Mouse (Mus musculus) retina, postnatal 7 days (tissue): ENCODE results near the gene Cblb.

Source experiments
- DNase-seq: peaks from one replicate; pipeline ENCODE4 v3.0.0-alpha.2; 2012; ENCODE audit warnings: low read depth, low spot score

Gene Cblb

DNA sequence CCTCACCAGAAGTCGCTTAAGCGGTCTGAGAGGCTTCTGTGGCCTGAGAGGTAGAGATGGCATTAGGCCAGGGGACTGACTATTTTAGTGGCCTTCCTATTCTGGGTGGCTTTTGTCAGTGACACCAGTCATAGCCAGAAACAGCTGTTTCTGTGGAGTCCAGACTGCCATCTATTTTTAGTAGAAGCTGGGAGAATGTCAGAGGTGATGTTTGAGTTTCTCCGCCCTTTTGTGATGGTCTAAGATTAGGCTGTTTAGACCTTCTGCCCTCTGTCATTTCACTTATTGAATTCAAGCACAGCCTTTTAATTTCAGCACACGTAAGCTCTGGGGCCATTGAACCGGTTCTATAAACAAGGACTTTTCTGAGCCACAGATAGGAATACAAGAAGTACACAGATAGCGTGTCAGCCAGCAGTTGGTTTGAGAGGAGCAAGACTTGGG is 40.8 kb downstream of the Cblb start:
- DNase-seq, result no peak

DNA sequence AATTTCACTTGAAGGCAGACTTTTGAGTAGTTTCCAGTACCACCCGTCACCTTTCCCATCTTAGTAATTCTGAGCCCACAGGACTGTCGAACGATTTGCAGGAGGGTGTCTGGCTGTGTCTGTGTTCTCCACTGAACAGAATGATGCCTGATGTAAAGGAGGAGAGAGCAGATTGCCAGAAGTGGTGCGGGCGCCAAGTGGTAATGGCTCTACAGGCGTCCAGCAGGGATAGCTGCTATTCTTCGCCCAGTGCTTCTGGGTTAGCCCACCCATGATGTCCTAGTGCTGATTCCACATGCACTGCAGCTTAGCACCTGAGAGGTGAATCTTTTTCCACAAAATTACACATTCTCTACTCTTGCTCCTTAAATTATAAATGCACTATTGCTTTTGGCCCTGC is 45.6 kb downstream of the Cblb start:
- DNase-seq, result no peak

DNA sequence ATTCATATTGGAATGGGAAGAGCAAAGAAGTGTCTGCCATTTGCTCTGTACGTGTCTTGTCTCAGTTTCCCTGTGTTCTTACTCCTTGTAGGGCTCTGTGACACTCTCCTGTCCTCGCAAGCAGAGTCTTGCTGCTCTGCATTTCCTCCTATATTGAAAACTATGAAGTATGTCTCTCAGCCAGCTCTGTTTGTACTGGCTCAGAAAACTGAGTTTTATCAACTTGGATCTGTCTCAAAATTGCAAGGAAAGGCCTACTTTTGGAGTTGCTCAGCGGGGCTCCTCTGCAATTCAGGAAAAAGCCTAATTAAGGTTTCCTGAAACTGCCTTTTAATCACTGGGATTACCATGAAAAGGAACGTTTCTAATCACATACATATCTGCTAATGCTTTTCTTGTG is 46.9 kb downstream of the Cblb start:
- no peak for DNase-seq

DNA sequence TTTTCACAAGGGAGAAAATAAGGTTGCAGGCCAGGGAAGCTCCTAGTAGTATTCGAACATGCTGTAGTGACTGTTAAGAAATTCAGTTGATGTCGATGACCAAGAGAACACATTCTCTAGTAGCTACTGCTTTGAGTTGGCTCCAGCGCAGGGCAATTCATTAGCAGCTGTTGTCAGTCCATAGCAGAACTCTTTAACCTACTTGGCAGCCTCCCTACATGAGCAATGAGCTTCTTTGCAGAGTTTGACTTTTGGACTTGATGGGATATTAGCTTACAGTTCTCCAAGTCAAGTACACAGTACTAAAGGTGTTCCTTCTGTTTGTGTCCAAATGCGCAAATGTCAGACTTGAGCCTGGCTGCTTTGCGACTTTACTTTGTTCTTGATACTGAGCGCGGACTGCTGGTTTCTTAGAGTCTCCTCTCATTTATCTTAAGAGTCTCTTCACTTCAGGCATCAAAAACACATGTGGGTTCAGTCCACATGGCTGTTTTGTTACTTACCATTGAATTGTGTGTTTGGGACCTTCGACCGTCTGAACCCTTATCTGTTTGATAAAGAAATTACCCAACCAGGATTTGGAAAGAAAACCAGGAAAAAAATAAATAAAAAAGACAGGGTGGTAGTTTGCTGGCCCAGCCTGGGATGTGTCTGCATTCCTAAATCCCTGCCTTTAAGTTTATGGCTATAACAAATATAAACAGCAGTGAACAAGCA is 47.9 kb downstream of the Cblb start:
- DNase-seq, result no peak

DNA sequence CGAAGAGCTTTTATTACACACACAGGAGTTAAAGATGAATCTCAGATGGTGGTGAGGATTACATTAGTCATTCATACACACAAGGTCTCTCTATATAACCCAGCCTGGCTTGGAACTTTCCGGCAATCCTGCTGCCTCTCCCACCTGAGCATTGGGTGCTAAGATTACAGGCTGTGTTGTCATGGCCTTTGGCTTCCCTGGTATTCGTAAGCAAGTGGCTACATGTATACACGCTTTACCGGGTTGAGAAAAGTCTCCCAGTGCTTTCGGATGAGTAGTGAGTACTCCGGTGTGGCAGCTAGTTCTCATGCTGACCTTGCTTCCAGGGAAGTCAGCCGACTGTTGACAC is 48.4 kb downstream of the Cblb start:
- no peak for DNase-seq

DNA sequence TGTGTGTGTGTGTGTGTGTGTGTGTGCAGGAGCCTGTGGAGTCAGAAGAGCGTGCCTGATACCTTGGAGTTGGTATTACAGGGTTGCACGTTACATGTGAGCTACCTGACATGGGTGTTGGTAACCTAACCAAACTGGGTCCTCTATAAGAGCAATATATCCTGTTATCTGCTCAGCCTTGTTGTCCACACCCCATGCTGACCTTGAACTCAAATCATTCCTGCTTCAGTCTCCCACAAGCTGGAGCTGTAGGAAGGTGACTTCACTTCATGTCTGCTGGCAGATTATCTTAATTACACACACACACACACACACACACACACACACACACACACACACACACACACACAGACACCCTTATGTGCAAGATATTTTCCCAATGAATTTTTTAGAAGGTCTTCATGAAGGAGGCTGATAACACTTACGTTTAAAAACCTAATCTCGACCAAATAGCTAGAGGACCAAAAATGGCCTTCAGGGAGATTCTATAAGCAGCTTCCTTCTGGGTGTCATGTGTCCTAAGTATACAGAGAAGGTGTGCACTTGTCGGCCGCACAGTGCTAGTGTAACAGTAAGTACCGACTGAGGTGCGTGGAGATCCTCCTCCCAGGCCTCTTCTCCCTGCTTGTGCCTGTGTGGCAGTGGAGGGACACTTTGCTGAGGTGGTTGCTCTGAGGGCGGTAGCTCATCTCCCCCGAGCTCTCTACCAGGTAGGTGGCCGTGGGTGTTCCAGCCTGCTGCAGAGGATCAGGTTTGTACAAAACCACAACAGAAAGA is 49.8 kb downstream of the Cblb start:
- DNase-seq, result no peak

DNA sequence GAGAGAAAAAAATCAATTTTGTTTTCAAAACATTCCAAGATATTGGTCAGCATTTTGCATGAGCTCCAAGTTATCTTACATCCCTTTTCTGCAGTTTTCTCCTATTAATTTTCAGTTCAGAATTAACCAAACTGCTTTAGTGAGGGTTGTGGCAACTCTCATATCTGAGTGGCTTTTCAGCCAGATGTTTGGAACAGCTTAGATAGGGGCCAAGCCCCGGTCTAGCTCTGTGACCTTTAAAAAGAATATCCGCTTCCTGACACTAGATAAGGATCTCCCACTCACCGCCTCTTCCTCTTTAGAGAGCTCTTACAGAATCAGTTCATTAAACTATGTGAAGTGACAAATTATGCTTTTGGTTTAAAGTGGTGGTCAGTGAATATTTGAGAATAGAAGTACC is 50.7 kb downstream of the Cblb start:
- no peak for DNase-seq

DNA sequence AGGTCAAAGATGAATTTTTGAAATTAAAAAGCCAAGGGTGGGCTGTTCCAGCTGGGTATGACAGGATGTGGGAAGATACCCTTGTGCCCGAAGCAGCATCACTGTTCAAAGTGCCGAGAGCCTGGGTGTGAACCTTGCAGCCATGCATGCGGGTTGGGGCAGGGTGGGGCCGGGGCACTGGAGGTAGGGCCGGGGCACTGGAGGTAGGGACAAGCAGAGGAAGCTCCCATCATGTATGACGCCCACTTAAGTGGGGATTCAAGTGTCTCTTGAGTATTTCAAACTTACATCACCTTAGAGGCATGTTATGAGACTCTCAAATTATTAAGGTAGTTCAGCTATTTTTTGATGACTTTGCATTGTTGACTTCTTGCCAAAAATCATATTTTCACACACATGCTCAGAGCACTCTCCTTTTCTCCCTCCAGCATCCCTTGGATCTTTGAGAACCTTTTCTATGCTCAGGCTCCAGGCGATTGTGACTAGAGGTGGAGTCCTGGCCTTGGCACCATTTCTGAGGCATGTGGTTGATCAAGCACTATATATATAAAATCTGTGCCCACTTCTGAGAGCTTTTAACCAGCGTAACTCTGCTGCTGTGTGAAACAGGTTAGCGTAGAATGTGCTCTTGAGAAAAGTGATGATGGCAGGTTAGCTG is 55.9 kb downstream of the Cblb start:
- DNase-seq, result no peak

DNA sequence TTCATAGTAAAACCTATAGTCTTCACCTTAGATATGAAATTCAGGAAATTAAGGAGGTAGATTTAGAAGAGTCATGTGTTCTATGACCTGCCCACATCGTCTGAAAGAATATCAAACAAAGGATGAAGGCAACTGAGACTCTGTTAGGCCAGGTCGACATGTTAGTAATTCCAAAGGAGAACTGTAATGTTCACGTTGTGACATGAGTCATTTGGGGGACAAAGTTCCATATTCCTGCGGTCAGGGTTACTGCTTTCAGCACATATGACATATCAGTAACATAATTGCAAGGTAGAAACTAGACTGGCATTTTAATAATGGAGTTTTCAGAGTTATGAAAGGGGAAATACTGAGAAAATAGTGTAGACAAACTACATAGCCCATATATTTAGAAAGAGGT is 58.3 kb downstream of the Cblb start:
- DNase-seq, result no peak

DNA sequence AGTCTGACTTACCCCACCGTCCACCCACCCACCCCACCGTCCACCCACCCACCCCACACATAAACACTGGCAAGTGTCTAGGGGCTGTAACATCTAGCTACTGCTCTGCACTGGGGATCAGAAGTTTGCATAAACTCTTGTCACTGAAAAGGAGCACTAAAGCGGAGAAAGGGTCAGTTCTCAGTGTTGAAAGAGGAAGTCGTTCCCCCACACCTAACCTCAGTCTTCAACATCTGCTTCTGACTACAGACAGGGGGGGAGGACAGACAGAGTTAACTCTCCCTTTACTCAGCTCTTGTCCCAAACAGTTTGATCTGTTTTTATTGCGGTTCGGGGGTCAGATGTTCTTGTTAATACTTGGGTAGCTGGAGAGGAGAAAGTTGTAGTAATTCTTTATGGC is 59.9 kb downstream of the Cblb start:
- DNase-seq, result no peak

DNA sequence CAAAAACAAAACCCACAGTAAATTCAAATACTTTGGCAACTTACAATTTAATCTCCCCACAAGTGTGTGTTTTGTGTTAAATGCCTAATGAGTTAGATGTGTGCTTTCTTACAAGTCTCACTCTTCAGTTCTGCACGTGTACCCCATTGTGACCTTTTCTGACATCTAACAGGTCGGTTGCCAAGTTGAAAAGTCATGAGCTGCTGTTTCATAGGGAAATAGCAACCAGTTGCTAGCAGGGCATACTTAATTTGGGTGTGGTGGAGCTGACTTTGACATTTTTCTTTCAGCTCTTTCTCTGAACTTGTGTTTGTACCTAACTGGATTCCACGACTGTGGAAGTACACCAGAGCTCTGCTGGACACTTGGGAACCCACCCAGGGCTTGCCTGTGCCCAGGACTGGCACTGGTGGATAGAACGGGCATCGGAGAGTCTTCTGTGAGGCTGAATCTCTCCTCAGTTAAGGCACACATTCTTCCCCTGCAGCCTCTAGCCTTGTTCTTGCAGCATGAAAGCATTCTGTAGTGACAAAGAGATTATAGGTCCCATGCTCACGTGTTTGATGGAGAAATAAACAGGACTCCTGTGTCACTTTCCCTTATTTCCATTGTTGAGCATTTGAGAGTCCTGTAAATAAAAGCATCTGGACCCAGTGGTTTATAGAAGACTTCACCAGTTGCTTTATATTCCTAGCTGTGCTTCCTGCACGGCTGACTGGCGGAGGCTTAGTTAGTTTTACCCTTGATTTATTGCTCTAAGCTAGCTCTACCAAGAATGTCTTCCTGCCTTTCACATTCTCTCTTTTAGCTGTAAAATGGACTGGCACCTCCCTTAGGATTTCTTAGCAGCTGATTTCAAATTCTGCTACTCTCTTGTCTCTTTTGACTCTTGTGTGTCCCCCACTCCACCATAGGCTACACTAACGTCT is 62.6 kb downstream of the Cblb start:
- no peak for DNase-seq

DNA sequence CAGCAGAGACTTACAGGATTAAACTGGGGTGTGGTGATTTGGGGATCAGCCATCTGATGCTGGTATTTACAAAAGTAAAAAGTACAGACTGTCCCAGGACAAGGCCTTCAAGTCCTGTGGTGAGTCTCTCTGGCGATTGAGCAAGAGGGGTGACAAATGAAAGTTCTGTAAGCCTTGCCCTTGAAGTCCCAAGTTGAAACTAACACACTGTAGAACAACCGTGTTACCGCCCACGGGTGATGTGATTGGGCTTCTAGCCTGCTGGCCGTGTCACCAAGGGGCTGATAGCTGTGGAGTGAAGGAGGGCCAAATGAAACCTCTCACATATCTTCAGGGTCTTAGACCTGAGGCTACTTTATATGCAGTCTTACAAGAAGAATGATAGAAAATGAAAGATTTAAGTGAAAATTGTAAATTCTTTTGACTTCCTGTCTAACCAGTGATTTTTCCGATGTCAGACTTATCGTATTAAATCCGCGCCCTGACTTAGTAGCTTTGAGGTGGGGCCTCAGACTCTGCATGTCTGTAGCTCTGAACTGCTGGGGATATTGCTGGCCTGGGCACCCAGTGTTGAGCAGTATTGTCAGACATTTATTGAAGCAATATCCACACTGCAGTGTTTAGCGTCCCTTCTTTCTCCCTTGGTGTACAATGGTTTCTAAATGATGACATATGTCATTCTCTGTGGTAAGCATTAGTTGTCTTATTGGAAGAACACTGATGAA is 63.9 kb downstream of the Cblb start:
- no peak for DNase-seq

DNA sequence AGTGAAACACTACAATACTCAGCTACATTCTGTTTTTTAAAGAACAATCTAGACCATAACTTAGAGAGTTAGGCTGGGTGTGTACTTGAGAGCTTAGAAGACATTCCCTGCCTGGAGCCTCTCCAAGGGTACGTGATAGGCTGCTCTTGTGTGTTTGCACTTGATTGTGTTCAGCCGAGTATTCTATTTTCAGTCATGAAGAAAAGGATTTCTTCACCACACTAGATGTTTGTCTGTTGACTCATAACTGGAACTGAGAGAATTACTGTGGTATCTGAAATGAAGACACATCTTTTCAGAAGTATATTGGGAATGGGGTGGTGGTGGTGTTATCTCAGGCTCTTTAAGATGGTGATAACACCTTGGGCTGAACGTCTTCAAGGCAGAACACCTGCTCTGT is 64.6 kb downstream of the Cblb start:
- no peak for DNase-seq

DNA sequence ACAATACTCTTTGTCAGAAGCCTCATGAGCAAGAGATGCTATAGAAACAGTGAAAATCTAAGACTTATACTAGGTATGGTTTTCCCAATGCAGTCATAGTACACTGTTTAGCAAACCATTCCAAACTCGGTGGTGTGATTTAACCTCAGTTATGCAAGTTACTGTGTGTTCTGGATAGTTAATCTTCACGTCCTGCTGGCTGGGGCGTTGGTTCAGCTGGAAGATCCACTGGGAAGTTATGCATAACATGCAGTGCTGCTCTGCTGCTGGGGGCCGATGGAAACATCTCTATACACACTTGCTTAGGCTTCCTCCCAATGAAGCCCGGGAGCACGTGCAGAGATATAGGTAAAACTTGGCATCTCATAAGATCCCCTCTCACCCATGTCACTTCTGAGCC is 69.4 kb downstream of the Cblb start:
- no peak for DNase-seq

DNA sequence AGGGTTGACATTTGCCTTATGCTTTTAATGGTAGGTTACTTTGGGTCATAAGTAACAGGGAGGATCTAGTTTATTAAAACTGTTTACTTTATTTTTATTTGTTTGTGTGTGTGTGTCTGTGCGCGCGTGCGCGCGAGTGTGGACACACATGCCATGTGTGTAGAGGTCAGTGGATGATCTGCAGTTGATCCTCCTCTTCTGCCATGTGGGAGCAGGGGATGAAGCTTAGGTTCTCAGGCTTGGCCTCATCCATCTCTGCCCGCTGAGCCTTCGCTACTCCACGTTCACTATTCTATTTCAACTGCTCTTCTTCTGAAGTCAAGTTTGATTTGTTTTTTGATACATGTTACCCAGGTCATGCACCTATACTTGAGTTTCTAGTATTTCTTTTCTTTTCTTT is 73.6 kb downstream of the Cblb start:
- DNase-seq, result no peak

DNA sequence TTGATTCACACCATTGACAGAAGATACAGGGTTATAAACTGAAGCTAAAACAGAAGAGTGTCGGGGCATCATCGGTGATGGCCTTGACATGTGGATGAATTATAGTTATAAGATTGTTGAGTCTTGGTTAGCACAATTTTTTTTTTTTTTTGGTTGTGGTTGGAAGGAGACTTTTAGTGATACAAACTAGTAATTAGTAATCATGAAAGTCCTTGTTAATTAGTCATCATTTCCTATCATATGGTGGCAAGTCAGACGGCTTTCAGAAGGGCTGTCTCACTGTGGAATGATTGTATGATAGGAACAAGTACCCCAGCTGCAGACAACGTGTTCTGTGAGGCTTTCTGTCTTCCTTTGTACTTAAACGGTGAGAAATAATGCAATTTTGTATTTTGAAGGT is 76.8 kb downstream of the Cblb start:
- DNase-seq, result no peak

DNA sequence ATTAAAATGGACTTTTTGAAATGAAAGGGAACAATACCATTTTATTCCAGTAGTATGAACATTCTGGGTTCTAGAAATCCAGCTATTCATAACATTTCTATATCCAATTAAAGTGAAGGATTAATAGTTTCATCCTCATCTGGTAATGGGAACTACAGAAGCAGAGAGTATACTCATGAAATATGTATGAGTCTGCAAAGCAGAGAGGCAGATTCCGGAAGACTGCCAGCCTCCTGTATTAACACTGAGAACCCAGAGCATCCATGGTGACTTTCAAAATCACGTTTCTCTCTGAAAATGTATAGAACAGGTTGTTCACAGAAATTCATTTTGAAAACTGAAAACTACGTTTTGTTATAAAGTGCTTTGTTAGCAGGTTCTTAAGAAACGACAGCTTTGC is 83.4 kb downstream of the Cblb start:
- DNase-seq, result no peak

DNA sequence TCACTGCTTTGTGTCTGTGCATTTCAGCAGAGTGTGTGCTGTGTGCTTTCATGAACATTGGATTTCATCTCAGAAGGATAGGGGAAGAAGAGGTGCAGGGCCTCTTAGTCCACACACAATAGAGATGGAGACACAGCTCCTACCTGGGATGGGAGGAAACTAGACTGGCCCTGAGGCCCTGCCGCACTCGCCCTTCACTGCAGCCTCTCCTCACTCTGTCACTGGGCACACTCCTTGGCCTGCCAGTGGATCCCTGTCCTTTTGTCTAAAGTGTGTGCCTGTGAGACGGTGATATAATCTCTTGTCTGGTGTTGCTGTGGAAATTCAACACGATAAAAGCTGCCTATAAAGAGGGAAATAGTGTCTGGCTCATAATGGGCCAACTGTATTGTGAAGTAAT is 88.0 kb downstream of the Cblb start:
- no peak for DNase-seq

DNA sequence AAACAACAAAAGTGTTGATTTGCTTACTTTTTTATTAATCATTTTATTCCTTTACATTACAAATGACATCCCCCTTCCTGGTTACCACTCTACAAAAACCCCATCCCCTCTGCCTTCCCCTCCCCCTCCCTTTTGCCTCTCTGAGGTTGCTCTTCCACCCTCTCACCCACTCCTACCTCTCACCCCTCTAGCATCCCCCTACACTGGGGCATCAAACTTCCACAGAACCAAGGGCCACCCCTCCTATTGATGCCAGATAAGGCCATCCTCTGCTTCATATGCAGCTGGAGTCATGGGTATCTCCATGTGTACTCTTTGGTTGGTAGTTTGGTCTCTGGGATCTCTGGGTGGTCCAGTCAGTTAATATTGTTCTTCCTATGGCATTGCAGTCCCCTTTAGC is 93.9 kb downstream of the Cblb start:
- DNase-seq, result no peak

DNA sequence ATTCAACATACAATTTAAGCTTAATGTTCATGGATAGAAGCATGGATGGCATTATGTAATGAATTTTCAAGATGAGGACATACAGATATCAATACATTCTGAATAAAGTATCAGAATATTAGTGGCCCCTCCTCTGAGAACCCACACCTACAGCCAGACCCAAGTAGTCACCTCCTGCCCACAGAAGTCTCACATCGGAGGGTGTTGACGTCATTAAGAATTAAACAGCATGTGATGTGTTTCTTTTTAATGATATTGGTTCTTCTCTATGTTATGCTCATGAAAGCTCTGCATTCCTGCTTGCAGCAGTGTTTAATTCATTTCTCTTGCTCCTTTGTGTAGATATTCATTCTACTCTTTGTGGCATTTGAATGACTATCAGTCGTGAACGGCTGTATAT is 94.9 kb downstream of the Cblb start:
- DNase-seq, result no peak

DNA sequence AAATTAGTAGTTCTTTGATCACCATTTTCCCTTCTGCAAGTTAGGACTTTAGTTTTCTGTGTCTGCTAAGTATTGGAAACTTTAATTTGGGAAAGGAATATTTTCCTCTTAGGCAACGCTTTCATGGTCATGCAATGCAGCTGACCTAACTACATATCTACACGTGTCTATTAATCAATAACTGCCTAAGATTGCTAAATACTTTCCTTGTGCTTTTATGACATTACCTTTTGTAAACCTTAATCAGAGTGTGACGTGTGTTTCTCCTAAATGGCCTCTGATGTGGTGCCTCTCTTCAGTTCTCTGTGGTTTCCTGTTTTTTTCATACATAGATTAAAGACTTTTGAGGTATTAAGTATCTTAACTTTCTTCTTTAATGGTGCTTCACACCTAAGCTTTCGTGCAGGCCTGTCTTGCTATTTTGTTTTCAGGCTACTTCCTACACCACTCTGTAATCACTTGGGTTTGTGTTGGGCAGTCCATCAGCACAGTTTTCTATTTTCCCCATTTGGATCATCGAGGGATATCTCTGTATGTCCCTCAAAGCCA is 98.4 kb downstream of the Cblb start:
- no peak for DNase-seq
